In the genomic region with DNA sequence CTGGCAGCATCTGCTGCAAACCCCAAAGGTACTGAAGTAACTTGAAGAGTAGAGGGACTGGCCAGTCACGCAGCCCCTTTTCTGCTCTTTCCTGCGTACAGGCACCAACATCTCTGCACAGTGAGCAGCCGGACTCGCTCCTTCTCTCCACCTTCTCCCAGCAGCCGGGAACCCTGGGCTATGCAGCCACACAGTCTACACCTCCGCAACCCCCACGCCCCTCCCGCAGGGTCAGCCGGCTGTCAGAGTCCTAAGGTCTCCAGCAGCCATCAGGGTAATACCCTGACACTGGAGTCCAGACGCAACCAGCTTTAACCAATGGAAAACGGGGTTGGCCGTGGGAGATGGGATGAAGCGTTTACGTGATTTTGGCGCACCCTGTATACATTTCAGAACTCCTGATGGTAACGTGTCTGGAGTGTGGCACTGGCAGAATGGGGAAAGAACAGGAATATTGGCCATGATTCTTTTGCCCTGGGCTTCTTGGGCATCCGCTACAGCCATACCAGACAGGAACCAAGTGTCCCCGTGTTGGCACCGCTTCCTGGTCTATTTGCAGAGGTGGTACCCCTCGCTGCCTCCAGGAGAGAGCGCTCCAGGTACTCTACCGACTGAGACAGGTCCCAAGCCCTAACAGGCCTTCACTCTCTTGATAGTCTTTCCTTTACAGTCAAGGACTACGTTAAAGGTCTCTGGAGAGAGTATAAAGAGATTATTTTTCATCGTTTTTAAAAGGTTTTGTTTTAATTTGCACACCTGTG, we compare ENCODE assay signal across 8 mouse cellular contexts. TPM values are rescaled to one million over a fixed set of nuclear protein-coding genes. Genes with fewer than 3 reads are reported as not detected.
A peak's percentile ranks its signal among the peaks of the same experiment; 100 is the strongest.
DNase-seq lines count a peak whose midpoint lies in the region; ATAC-seq lines count a peak whose summit lies in the region.

No protein-coding gene starts in this region.

- H3K9ac ChIP-seq in limb, embryonic 15.5 days, result no peak overlapping the region
- H3K9ac ChIP-seq in stomach, embryonic 16.5 days (ENCODE audit: low read length), result no peak overlapping the region

- 34% methylated on average over 24 of the region's 24 CpGs for WGBS in heart, embryonic 10.5 days
- 33% methylated on average over 24 of the region's 24 CpGs for WGBS in limb, embryonic 15.5 days
- WGBS in stomach, embryonic 16.5 days, result 26% methylated on average over 24 of the region's 24 CpGs

- H3K4me1 ChIP-seq in heart, embryonic 10.5 days, result peaks cover 15% of the 10 kb centered on the region
- peaks cover 9% of the 10 kb centered on the region for H3K4me1 ChIP-seq in limb, embryonic 15.5 days
- 0 out of 2 replicates have a peak, but pooled peaks cover 9% of the 10 kb centered on the region for H3K4me1 ChIP-seq in stomach, embryonic 16.5 days (ENCODE audit: control insufficient read depth, insufficient read depth, low read length)

- DNase-seq in heart, embryonic 10.5 days (ENCODE audit: low spot score), result no peak
- no peak for DNase-seq in heart, postnatal 10 days
- DNase-seq in urinary bladder, adult 2 months (ENCODE audit: low spot score), result peak; percentile 18
- no peak for DNase-seq in urinary bladder, postnatal 36 days (ENCODE audit: low spot score in 2 of 2)
- no peak for DNase-seq in spleen, postnatal 10 days (ENCODE audit: low spot score in 2 of 2)

- H3K36me3 ChIP-seq in heart, embryonic 10.5 days, result no peaks in the 10 kb centered on the region
- no peaks in the 10 kb centered on the region for H3K36me3 ChIP-seq in limb, embryonic 15.5 days
- no peaks in the 10 kb centered on the region for H3K36me3 ChIP-seq in stomach, embryonic 16.5 days (ENCODE audit: control insufficient read depth, insufficient read depth, low read length)

- intact Hi-C loops in heart, postnatal 10 days (cut with DNase I), result loop anchor here (10.0 kb wide), 1 partner anchor 1367 kb away; the partner anchor contains the start of genes Eif5b and Txndc9

- H3K9me3 ChIP-seq in heart, embryonic 10.5 days, result no peaks in the 10 kb centered on the region; the same call in 1 of the 2 replicates
- H3K9me3 ChIP-seq in limb, embryonic 15.5 days, result no peaks in the 10 kb centered on the region
- H3K9me3 ChIP-seq in stomach, embryonic 16.5 days (replicated peaks; ENCODE audit: control insufficient read depth, low read length), result no peaks in the 10 kb centered on the region

- peaks cover 24% of the 10 kb centered on the region; the same call in 1 of the 2 replicates for H3K27me3 ChIP-seq in heart, embryonic 10.5 days (ENCODE audit: insufficient read depth, poor library complexity, severe bottlenecking)
- H3K27me3 ChIP-seq in limb, embryonic 15.5 days, result peaks cover 3% of the 10 kb centered on the region; the same call in 1 of the 2 replicates
- no peaks in the 10 kb centered on the region for H3K27me3 ChIP-seq in stomach, embryonic 16.5 days (ENCODE audit: control insufficient read depth, insufficient read depth, low read length)

- H3K4me3 ChIP-seq in heart, embryonic 10.5 days, result peak overlapping the region; percentile 54
- 0 out of 2 replicates have a peak overlapping the region, but pooled peaks have one; percentile 12 for H3K4me3 ChIP-seq in limb, embryonic 15.5 days
- H3K4me3 ChIP-seq in stomach, embryonic 16.5 days (replicated peaks; ENCODE audit: low read length), result 0 out of 2 replicates have a peak overlapping the region, but pooled peaks have one; percentile 7

- peak overlapping the region; percentile 40 for H3K4me2 ChIP-seq in limb, embryonic 15.5 days
- H3K4me2 ChIP-seq in stomach, embryonic 16.5 days (ENCODE audit: low read depth, low read length), result peak overlapping the region; percentile 34

- ATAC-seq in limb, embryonic 15.5 days (ENCODE audit: insufficient number of reproducible peaks, low FRiP score, low TSS enrichment, low read depth), result no peak
- ATAC-seq in stomach, embryonic 16.5 days (ENCODE audit: insufficient read depth, low FRiP score), result 0 out of 2 replicates have a peak, but pooled peaks have one; percentile 34
- no peak for ATAC-seq in erythroid progenitor cell, adult 5-6 weeks (replicated peaks; ENCODE audit: low FRiP score, poor library complexity, severe bottlenecking)

- H3K27ac ChIP-seq in heart, embryonic 10.5 days, result peak overlapping the region; percentile 47; the same call in 1 of the 2 replicates
- no peak overlapping the region for H3K27ac ChIP-seq in limb, embryonic 15.5 days
- no peak overlapping the region for H3K27ac ChIP-seq in stomach, embryonic 16.5 days (ENCODE audit: low read length)

RNA-seq across cellular contexts. Expression of gene Rpl31, which starts 5.7 kb away (rescaled TPM):
- 325 and 422 TPM in 2 replicates for polyA plus RNA-seq in heart, embryonic 10.5 days (2016; fragmentation: Nextera tagmentation; extraction: Ambion mirVana)
- total RNA-seq in heart, postnatal 10 days (2021), result 100 to 1,000 TPM; 730 to 733 TPM
- polyA plus RNA-seq in urinary bladder, adult 2 months (2012; rRNA removed), result 1,681 and 1,760 TPM in 2 replicates
- polyA plus RNA-seq in limb, embryonic 15.5 days (2015; fragmentation: Nextera tagmentation; extraction: Ambion mirVana), result 393 and 551 TPM in 2 replicates
- 379 and 502 TPM in 2 replicates for polyA plus RNA-seq in stomach, embryonic 16.5 days (2015; fragmentation: Nextera tagmentation; extraction: Ambion mirVana)
- 594 and 705 TPM in 2 replicates for total RNA-seq in erythroid progenitor cell, adult 5-6 weeks (2015; ENCODE audit: low replicate concordance)
- 131 and 152 TPM in 2 replicates for total RNA-seq in erythroid progenitor cell, adult 5-6 weeks (2017; ENCODE audit: low replicate concordance)
